Mouse (Mus musculus) ES-Bruce4 (cell line): ENCODE results near the gene Klk13.

ENCODE experiments used
- CTCF ChIP-seq: IDR thresholded peaks from one replicate; pipeline ENCODE4 v1.8.1; 2011; ENCODE audit warnings: low read depth, low read length
- POLR2A ChIP-seq: IDR thresholded peaks from one replicate; pipeline ENCODE4 v1.8.1; 2011; ENCODE audit warnings: low read length; ENCODE audit not compliant: insufficient read depth

DNA sequence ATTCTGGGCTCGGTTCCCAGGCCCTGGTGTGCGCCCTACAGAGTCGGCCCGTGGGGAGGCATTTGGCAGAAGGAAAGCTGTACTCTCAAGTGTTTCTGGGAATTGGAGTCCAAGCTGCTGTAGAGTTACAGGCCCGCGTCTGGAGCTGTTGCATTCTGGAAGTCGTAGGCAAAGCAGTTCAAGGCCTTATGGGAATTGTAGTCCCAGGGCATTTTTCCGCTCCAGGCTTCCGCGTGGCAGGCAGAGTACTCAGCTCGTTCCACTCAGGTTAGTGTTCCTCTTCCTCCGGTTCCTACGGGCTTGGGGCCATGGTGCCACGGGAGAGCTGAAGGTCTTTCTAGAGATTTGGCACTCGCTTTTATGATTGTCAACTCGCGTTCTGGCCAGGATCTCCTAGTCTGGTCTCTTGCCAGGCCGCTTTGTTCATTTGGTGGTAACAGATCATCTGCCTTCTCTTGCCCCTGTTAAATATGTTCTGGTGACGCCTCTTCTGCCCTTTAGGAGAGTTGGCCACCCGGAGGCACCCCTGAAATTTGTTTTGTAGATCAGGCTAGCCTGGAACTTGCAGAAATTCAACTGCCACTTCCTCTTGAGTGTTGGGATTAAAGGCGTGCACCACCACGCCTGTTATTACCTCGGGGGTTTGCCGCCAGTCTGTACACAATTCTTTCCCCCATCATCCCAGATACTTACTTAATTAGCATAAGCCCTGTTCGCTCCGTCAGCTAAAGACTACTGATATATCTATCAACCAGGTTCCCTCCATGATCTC lies 40.4 kb upstream of the Klk13 start, which contains the start of gene Ctu1:
- TF ChIP-seq CTCF (no peak), POLR2A (no peak)
